Mouse (Mus musculus) testis, adult 2 months (tissue): ENCODE data around the gene Ptpru.

ENCODE experiments used
- CTCF ChIP-seq: fragments of 200-500 bp; IDR thresholded peaks from 2 replicates; pipeline ENCODE4 v1.5.1; 2012; ENCODE audit warnings: low read depth, mild to moderate bottlenecking, inconsistent platforms, low read length, moderate library complexity; ENCODE audit not compliant: control insufficient read depth, insufficient read depth, insufficient replicate concordance
- POLR2A ChIP-seq: fragments of 200-500 bp; IDR thresholded peaks from 2 replicates; pipeline ENCODE4 v1.6.1; 2012; ENCODE audit warnings: low read depth, mild to moderate bottlenecking, inconsistent platforms, low read length, moderate library complexity; ENCODE audit not compliant: control insufficient read depth

- TF ChIP-seq POLR2A (no peak), CTCF (no peak)
Measured at GRCm38 (mm10) chr4:131728628-131729027, 109.5 kb downstream of the Ptpru start.
